Mouse (Mus musculus) bone marrow, adult 2 months (tissue): ENCODE results near the gene Spint5.

Experiments used
- CTCF ChIP-seq: fragments of 200-500 bp; IDR thresholded peaks from 2 replicates; pipeline ENCODE4 v1.5.1; 2011; ENCODE audit warnings: low read length, control low read depth; ENCODE audit not compliant: control insufficient read depth, insufficient read depth
- POLR2A ChIP-seq: fragments of 200-500 bp; IDR thresholded peaks from 2 replicates; pipeline ENCODE4 v1.6.1; 2011; ENCODE audit warnings: low read depth, mild to moderate bottlenecking, control low read depth, low read length, borderline replicate concordance; ENCODE audit not compliant: control insufficient read depth

DNA sequence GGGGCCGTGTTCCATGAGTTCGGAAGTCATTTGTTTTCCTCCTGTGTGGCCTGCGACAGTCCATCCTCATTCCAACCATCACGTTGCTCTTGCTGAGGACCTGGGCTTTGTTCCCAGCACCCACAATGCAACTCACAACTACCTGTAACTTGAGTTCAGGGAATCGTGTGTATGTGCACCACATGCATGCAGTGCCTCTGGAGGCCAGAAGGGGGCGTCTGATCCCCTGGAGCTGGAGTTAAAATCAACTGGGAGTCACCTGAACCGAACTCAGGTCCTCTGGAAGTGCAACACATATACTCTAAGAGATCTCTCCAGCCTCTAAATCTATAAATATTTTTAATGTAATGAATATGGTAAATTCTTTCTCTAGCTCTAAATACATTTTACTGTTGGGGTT is 39.0 kb upstream of the Spint5 start:
- TF ChIP-seq CTCF (peak; percentile 25; the same call in 1 of the 2 replicates), POLR2A (no peak)
